Mouse (Mus musculus) lung, embryonic 16.5 days (tissue): ENCODE data around the gene Inpp5f. TPM values are rescaled to one million over a fixed set of nuclear protein-coding genes. Genes with fewer than 3 reads are reported as not detected.
A peak's percentile ranks its signal among the peaks of the same experiment; 100 is the strongest.

Experiments
- ATAC-seq: fragments of 200-750 bp; cut with Nextera tagmentation; 2 replicates; pipeline ENCODE4 v1.8.0; 2017; ENCODE audit warnings: low read depth, mild to moderate bottlenecking, moderate library complexity
- H3K27ac ChIP-seq: fragments of 300-500 bp; sonication (generic); 2 replicates; pipeline ENCODE4 v1.5.1; 2014; ENCODE audit warnings: mild to moderate bottlenecking, control low read depth, low read length
- H3K27me3 ChIP-seq: fragments of 300-500 bp; sonication (generic); 2 replicates; pipeline ENCODE4 v1.6.1; 2014; ENCODE audit warnings: low read depth, low read length, mixed read lengths; ENCODE audit not compliant: control insufficient read depth, insufficient read depth
- H3K36me3 ChIP-seq: fragments of 300-500 bp; sonication (generic); 2 replicates; pipeline ENCODE4 v1.6.1; 2014; ENCODE audit warnings: low read length; ENCODE audit not compliant: control insufficient read depth, insufficient read depth
- H3K4me1 ChIP-seq: fragments of 300-500 bp; sonication (generic); replicated peaks from 2 replicates; pipeline ENCODE4 v1.6.1; 2014; ENCODE audit warnings: low read length, mixed read lengths; ENCODE audit not compliant: control insufficient read depth, insufficient read depth
- H3K4me2 ChIP-seq: fragments of 300-500 bp; sonication (generic); 2 replicates; pipeline ENCODE4 v1.6.1; 2014; ENCODE audit warnings: low read depth, low read length, control low read depth
- H3K4me3 ChIP-seq: fragments of 300-500 bp; sonication (generic); 2 replicates; pipeline ENCODE4 v1.5.1; 2014; ENCODE audit warnings: mild to moderate bottlenecking, low read length, control low read depth
- H3K9ac ChIP-seq: fragments of 300-500 bp; sonication (generic); 2 replicates; pipeline ENCODE4 v1.6.1; 2014; ENCODE audit warnings: low read length, control low read depth
- H3K9me3 ChIP-seq: fragments of 300-500 bp; sonication (generic); 2 replicates; pipeline ENCODE4 v1.6.1; 2016; ENCODE audit warnings: low read length; ENCODE audit not compliant: control insufficient read depth
- WGBS: fragments of 180-500 bp; shearing (Covaris S2); extraction: QIAGEN DNeasy Blood & Tissue Kit; methylation state at CpG from one replicate; pipeline ENCODE4 v1.1.7; 2014; 5-methylcytosine and 5-hydroxymethylcytosine counted together
- polyA plus RNA-seq: library from polyadenylated mRNA; unstranded; fragments of >200 nt; fragmentation: Nextera tagmentation; extraction: Ambion mirVana; gene quantifications from 2 replicates; pipeline ENCODE4 v1.2.1, GENCODE M21; 2015

Inpp5f gene
- polyA plus RNA-seq, 1 experiment from 2014 or later, result 16.2 TPM

- ATAC-seq, result no peak
- 78% methylated on average over 1 of the region's 1 CpGs for WGBS
- Histone ChIP-seq H3K36me3 (no peaks in the 10 kb centered on the region), H3K4me3 (no peak overlapping the region), H3K9me3 (no peaks in the 10 kb centered on the region), H3K27me3 (no peaks in the 10 kb centered on the region), H3K27ac (no peak overlapping the region), H3K4me2 (no peak overlapping the region), H3K9ac (no peak overlapping the region), H3K4me1 (no peaks in the 10 kb centered on the region)
Observed at GRCm38 (mm10) chr7:128627723-128628122, 16.6 kb downstream of the Inpp5f start.

DNA sequence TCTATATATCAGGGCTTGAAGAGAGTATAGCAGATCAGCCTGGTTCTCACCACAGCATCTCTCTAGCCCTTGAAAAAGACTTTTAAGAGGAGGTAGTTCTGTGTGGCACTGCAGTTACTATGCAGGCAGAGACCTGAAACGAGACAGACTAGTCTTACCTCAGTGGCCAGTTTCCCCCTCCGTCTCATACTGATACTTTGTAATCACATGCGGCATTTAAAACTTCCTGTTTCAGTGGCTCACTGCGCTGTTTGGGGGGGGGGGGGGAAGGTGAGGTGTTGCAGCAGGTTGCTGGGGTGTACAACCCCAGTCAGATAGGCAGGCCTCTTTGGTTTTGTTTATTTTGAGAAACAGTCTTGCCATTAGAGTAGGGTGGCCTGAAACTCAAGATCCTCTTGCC, 22.0 kb downstream of the Inpp5f start:
- H3K9ac ChIP-seq, result no peak overlapping the region
- H3K4me2 ChIP-seq, result no peak overlapping the region
- ATAC-seq, result no peak
- 55% methylated on average over 4 of the region's 4 CpGs for WGBS
- no peaks in the 10 kb centered on the region for H3K9me3 ChIP-seq
- no peaks in the 10 kb centered on the region for H3K36me3 ChIP-seq
- H3K27me3 ChIP-seq, result no peaks in the 10 kb centered on the region
- H3K27ac ChIP-seq, result no peak overlapping the region
- H3K4me3 ChIP-seq, result no peak overlapping the region
- no peaks in the 10 kb centered on the region for H3K4me1 ChIP-seq

DNA sequence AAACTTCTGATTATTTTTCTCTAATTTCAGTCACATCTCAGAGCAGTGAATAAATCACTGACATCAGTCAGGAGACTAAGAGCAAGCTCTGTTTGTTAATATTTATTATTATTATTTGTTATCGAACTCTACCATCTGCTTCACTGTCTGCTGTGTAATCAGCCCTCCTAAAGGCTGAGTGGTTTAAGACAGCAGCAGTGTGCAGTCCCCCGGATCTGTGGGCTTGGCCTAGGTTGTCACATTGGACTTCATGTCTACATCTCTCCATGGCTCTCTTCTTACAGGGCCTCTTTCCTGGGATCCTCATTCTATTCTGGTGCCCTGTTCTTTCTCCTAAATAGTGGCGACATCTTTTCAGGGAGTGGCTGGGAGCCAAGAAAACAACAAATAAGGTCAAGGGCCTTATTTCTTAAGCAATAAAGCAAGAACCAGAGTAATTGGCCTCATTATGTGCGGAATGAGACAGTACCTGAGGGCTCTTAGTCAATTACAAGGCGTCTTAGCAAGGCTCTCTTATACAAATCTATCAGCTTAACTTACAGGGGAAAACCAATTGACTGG, 28.9 kb downstream of the Inpp5f start:
- Histone ChIP-seq H3K36me3 (no peaks in the 10 kb centered on the region), H3K27ac (no peak overlapping the region), H3K4me1 (no peaks in the 10 kb centered on the region), H3K4me3 (no peak overlapping the region), H3K4me2 (no peak overlapping the region), H3K27me3 (no peaks in the 10 kb centered on the region), H3K9ac (no peak overlapping the region), H3K9me3 (no peaks in the 10 kb centered on the region)
- WGBS, result 72% methylated on average over 5 of the region's 5 CpGs
- ATAC-seq, result 0 out of 2 replicates have a peak, but pooled peaks have one; percentile 7

DNA sequence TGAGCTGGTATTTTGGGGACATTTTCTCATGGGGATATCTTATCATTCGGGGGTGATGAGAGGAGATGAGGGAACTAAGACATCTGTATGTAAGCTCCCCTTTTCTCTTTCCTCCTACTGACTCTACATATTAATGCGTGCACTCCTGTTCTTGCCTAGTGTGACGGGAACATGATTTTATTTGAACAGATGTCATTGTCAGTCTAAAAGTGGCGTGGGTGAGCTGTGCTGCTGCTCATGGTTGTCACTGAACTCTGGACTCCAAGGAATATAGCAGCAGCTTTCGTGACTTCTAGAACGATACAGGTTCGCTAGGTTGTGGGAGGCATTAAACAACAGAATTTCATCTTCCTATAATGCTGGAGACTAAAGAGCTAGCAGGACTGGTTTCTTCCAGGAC, 30.4 kb downstream of the Inpp5f start:
- WGBS, result 89% methylated on average over 7 of the region's 7 CpGs
- ATAC-seq, result no peak
- no peaks in the 10 kb centered on the region for H3K4me1 ChIP-seq
- no peak overlapping the region for H3K4me3 ChIP-seq
- no peaks in the 10 kb centered on the region for H3K36me3 ChIP-seq
- no peak overlapping the region for H3K27ac ChIP-seq
- no peaks in the 10 kb centered on the region for H3K27me3 ChIP-seq
- H3K9ac ChIP-seq, result no peak overlapping the region
- H3K4me2 ChIP-seq, result no peak overlapping the region
- H3K9me3 ChIP-seq, result no peaks in the 10 kb centered on the region

DNA sequence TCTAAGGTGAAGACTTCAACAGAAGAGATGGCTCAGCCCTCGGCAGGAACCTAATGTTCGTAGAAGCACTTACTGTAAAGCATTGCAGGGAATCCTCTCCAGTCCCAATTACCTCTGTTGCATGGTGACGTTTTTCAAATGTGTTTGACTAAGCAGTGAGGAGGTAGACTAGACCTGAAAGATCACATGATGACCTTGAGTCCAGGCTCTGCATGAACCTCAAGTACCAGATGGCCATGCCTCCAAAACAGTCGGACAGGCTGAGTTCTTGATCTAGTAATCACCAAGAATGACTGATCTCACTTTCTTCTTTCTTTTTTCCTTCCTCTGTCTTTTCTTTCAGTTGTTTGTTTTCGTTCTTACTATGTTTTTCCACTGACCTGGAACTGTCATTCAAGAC, 31.3 kb downstream of the Inpp5f start:
- WGBS, result 72% methylated on average over 5 of the region's 5 CpGs
- no peak overlapping the region for H3K4me2 ChIP-seq
- H3K36me3 ChIP-seq, result no peaks in the 10 kb centered on the region
- H3K4me3 ChIP-seq, result no peak overlapping the region
- H3K27ac ChIP-seq, result no peak overlapping the region
- no peak for ATAC-seq
- no peaks in the 10 kb centered on the region for H3K27me3 ChIP-seq
- H3K9ac ChIP-seq, result no peak overlapping the region
- no peaks in the 10 kb centered on the region for H3K9me3 ChIP-seq
- H3K4me1 ChIP-seq, result no peaks in the 10 kb centered on the region

- WGBS, result 93% methylated on average over 1 of the region's 1 CpGs
- Histone ChIP-seq H3K4me1 (no peaks in the 10 kb centered on the region), H3K9me3 (no peaks in the 10 kb centered on the region), H3K36me3 (no peaks in the 10 kb centered on the region), H3K27ac (no peak overlapping the region), H3K27me3 (no peaks in the 10 kb centered on the region), H3K9ac (no peak overlapping the region), H3K4me3 (no peak overlapping the region), H3K4me2 (no peak overlapping the region)
- ATAC-seq, result no peak
Observed at GRCm38 (mm10) chr7:128656970-128657369, 45.8 kb downstream of the Inpp5f start.

GRCm38 (mm10) chr7:128663906-128664305, 52.8 kb downstream of the Inpp5f start:
- Histone ChIP-seq H3K4me1 (no peaks in the 10 kb centered on the region), H3K4me3 (no peak overlapping the region), H3K9me3 (no peaks in the 10 kb centered on the region), H3K4me2 (no peak overlapping the region), H3K9ac (no peak overlapping the region), H3K27me3 (no peaks in the 10 kb centered on the region), H3K36me3 (peaks cover 4% of the 10 kb centered on the region; the same call in 1 of the 2 replicates), H3K27ac (no peak overlapping the region)
- WGBS, result 87% methylated on average over 8 of the region's 8 CpGs
- no peak for ATAC-seq

- no peak overlapping the region for H3K27ac ChIP-seq
- no peak overlapping the region for H3K9ac ChIP-seq
- peaks cover 4% of the 10 kb centered on the region; the same call in 1 of the 2 replicates for H3K36me3 ChIP-seq
- WGBS, result 83% methylated on average over 11 of the region's 11 CpGs
- H3K4me3 ChIP-seq, result no peak overlapping the region
- H3K27me3 ChIP-seq, result no peaks in the 10 kb centered on the region
- no peak for ATAC-seq
- no peaks in the 10 kb centered on the region for H3K9me3 ChIP-seq
- no peaks in the 10 kb centered on the region for H3K4me1 ChIP-seq
- no peak overlapping the region for H3K4me2 ChIP-seq
Observed at GRCm38 (mm10) chr7:128664861-128665377, 53.8 kb downstream of the Inpp5f start.

DNA sequence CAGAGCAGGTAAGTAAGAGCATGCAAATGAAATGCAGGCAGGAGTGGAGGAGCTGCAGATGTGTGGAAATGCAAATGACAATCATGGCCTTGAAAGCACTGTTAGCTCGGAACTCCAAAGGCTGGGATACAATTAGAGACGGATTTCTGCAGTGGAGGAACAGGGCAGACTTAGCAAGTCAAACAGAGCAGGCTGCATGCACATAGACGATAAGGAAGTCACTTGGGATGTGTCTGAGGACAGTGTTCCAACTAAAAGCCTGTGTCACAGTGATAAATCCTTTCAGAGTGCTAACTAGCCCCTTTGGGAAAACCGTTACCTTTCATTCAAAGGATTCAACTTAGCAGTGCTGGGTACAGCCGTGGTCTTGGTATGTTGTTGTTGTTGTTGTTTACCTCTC, 56.7 kb downstream of the Inpp5f start:
- no peak overlapping the region for H3K9ac ChIP-seq
- 68% methylated on average over 5 of the region's 5 CpGs for WGBS
- H3K4me3 ChIP-seq, result no peak overlapping the region
- peaks cover 4% of the 10 kb centered on the region; the same call in 1 of the 2 replicates for H3K36me3 ChIP-seq
- H3K27ac ChIP-seq, result no peak overlapping the region
- H3K27me3 ChIP-seq, result no peaks in the 10 kb centered on the region
- H3K9me3 ChIP-seq, result no peaks in the 10 kb centered on the region
- no peak for ATAC-seq
- H3K4me2 ChIP-seq, result no peak overlapping the region
- H3K4me1 ChIP-seq, result no peaks in the 10 kb centered on the region

DNA sequence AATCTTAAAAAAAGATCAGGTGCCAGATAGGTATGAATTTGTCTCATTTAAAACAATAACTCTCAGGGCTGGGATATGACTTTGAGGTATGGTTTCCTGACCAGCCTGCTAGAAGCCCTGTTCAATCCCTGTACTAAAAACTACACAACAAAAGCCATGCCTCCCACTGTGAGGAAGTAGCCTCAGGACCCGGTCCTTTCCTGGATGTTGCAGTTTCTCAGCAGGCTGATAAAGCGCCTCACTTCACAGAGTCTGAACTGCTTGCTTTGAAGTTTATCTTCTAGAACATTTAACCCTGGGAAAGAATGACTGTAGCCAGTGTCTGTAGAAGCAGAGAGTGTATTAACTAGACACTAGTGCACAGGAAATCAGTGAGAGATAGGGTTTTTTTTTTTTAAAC, 57.7 kb downstream of the Inpp5f start:
- Histone ChIP-seq H3K4me1 (no peaks in the 10 kb centered on the region), H3K9me3 (no peaks in the 10 kb centered on the region), H3K36me3 (peaks cover 4% of the 10 kb centered on the region; the same call in 1 of the 2 replicates), H3K27me3 (no peaks in the 10 kb centered on the region), H3K9ac (no peak overlapping the region), H3K4me2 (no peak overlapping the region), H3K4me3 (no peak overlapping the region), H3K27ac (no peak overlapping the region)
- 45% methylated on average over 2 of the region's 2 CpGs for WGBS
- ATAC-seq, result no peak
